Mouse (Mus musculus): ENCODE results near the gene Agfg1.

The Agfg1 gene

GRCm38 (mm10) chr1:82839296-82839613 lies at the start of gene Agfg1:
Gene Agfg1 (plus strand): TSS chr1:82839483.
- DNase-seq (ENCODE audit: extremely low spot score, low spot score), result peak; percentile 97

- no peak for DNase-seq (ENCODE audit: extremely low spot score, low spot score)
Measured at GRCm38 (mm10) chr1:82791105-82791504, 48.2 kb upstream of the Agfg1 start.

GRCm38 (mm10) chr1:82792238-82792637 lies 47.0 kb upstream of the Agfg1 start:
- no peak for DNase-seq (ENCODE audit: extremely low spot score, low spot score)

- DNase-seq (ENCODE audit: extremely low spot score, low spot score), result no peak
Measured at GRCm38 (mm10) chr1:82793110-82793509, 46.2 kb upstream of the Agfg1 start.

GRCm38 (mm10) chr1:82793986-82794385 lies 45.3 kb upstream of the Agfg1 start:
- DNase-seq (ENCODE audit: extremely low spot score, low spot score), result no peak

- no peak for DNase-seq (ENCODE audit: extremely low spot score, low spot score)
Measured at GRCm38 (mm10) chr1:82795211-82795610, 44.1 kb upstream of the Agfg1 start.

- DNase-seq (ENCODE audit: extremely low spot score, low spot score), result no peak
Measured at GRCm38 (mm10) chr1:82795702-82796443, 43.4 kb upstream of the Agfg1 start.

GRCm38 (mm10) chr1:82797088-82797487 lies 42.2 kb upstream of the Agfg1 start:
- DNase-seq (ENCODE audit: extremely low spot score, low spot score), result no peak

GRCm38 (mm10) chr1:82798304-82798703 lies 41.0 kb upstream of the Agfg1 start:
- no peak for DNase-seq (ENCODE audit: extremely low spot score, low spot score)

GRCm38 (mm10) chr1:82798922-82799321 lies 40.4 kb upstream of the Agfg1 start:
- DNase-seq (ENCODE audit: extremely low spot score, low spot score), result no peak

- DNase-seq (ENCODE audit: extremely low spot score, low spot score), result no peak
Measured at GRCm38 (mm10) chr1:82801105-82801783, 38.0 kb upstream of the Agfg1 start.

GRCm38 (mm10) chr1:82803608-82804007 lies 35.7 kb upstream of the Agfg1 start:
- DNase-seq (ENCODE audit: extremely low spot score, low spot score), result no peak

- no peak for DNase-seq (ENCODE audit: extremely low spot score, low spot score)
Measured at GRCm38 (mm10) chr1:82804059-82804458, 35.2 kb upstream of the Agfg1 start.

- no peak for DNase-seq (ENCODE audit: extremely low spot score, low spot score)
Measured at GRCm38 (mm10) chr1:82806391-82806790, 32.9 kb upstream of the Agfg1 start.

- no peak for DNase-seq (ENCODE audit: extremely low spot score, low spot score)
Measured at GRCm38 (mm10) chr1:82807206-82807605, 32.1 kb upstream of the Agfg1 start.

- no peak for DNase-seq (ENCODE audit: extremely low spot score, low spot score)
Measured at GRCm38 (mm10) chr1:82808564-82808963, 30.7 kb upstream of the Agfg1 start.

- DNase-seq (ENCODE audit: extremely low spot score, low spot score), result no peak
Measured at GRCm38 (mm10) chr1:82811766-82812165, 27.5 kb upstream of the Agfg1 start.

GRCm38 (mm10) chr1:82815941-82816716 lies 23.2 kb upstream of the Agfg1 start:
- no peak for DNase-seq (ENCODE audit: extremely low spot score, low spot score)

- DNase-seq (ENCODE audit: extremely low spot score, low spot score), result no peak
Measured at GRCm38 (mm10) chr1:82819366-82819765, 19.9 kb upstream of the Agfg1 start.

- DNase-seq (ENCODE audit: extremely low spot score, low spot score), result no peak
Measured at GRCm38 (mm10) chr1:82820179-82820578, 19.1 kb upstream of the Agfg1 start.

GRCm38 (mm10) chr1:82820626-82821186 lies 18.6 kb upstream of the Agfg1 start:
- no peak for DNase-seq (ENCODE audit: extremely low spot score, low spot score)

- DNase-seq (ENCODE audit: extremely low spot score, low spot score), result no peak
Measured at GRCm38 (mm10) chr1:82821846-82822245, 17.4 kb upstream of the Agfg1 start.
